In genomic region chr6:91286624-91287023, GRCm38 (mm10) we compare ENCODE assay signal across 9 mouse cellular contexts.
DNase-seq lines count a peak whose midpoint lies in the region; ATAC-seq and TF ChIP-seq lines count a peak whose summit lies in the region.
"Had no signal": no experiment of that assay in that cellular context is flagged by ENCODE, and none has a peak within 500 bp of the region (broad histone marks: within the 10 kb centered on the region; RNA-seq: fewer than 3 reads in every experiment).

No protein-coding gene starts in this region.

- TF ChIP-seq CTCF in E14TG2a.4 (conservative IDR thresholded peaks at IDR 0.05; ENCODE audit: low read length): peak; percentile 86
- peak; percentile 100 for TF ChIP-seq CTCF in brain, embryonic 14.5 days (IDR thresholded peaks at IDR 0.05; ENCODE audit: borderline replicate concordance, extremely low read depth, insufficient read depth, insufficient read length)

- peaks cover 100% of the 10 kb centered on the region for H3K27me3 ChIP-seq in E14TG2a.4 (ENCODE audit: insufficient read depth, low read length)
- peaks cover 22% of the 10 kb centered on the region; the same call in 1 of the 2 replicates for H3K27me3 ChIP-seq in forebrain, embryonic 12.5 days
- peaks cover 67% of the 10 kb centered on the region for H3K27me3 ChIP-seq in hindbrain, embryonic 12.5 days

- no peaks in the 10 kb centered on the region for H3K36me3 ChIP-seq in E14TG2a.4 (ENCODE audit: insufficient read depth, low read length)
- no peaks in the 10 kb centered on the region for H3K36me3 ChIP-seq in forebrain, embryonic 12.5 days (replicated peaks)
- H3K36me3 ChIP-seq in hindbrain, embryonic 12.5 days: no peaks in the 10 kb centered on the region
- H3K36me3 ChIP-seq: heart, embryonic 13.5 days had no signal

- DNase-seq in brain, embryonic 14.5 days (ENCODE audit: low read depth): peak; percentile 95
- peak; percentile 84 to 86 for DNase-seq in layer of hippocampus, postnatal 36 days
- DNase-seq in right cerebral cortex, postnatal 14 days: peak; percentile 86
- peak; percentile 73 for DNase-seq in urinary bladder, postnatal 14 days (ENCODE audit: low spot score)

- peak overlapping the region; percentile 11 for H3K4me2 ChIP-seq in forebrain, embryonic 12.5 days
- no peak overlapping the region for H3K4me2 ChIP-seq in hindbrain, embryonic 12.5 days (replicated peaks)
- H3K4me2 ChIP-seq: heart, embryonic 13.5 days had no signal

- WGBS in forebrain, embryonic 12.5 days: 4% methylated on average over 15 of the region's 15 CpGs
- 4% methylated on average over 15 of the region's 15 CpGs for WGBS in hindbrain, embryonic 12.5 days

- no peak overlapping the region for H3K4me3 ChIP-seq in E14TG2a.4 (replicated peaks; ENCODE audit: low read length)
- H3K4me3 ChIP-seq in forebrain, embryonic 12.5 days (replicated peaks): no peak overlapping the region
- no peak overlapping the region for H3K4me3 ChIP-seq in hindbrain, embryonic 12.5 days
- H3K4me3 ChIP-seq: heart, embryonic 13.5 days had no signal

- H3K9me3 ChIP-seq in E14TG2a.4 (ENCODE audit: low read length): no peaks in the 10 kb centered on the region
- no peaks in the 10 kb centered on the region for H3K9me3 ChIP-seq in forebrain, embryonic 12.5 days
- no peaks in the 10 kb centered on the region for H3K9me3 ChIP-seq in hindbrain, embryonic 12.5 days (replicated peaks)
- H3K9me3 ChIP-seq: heart, embryonic 13.5 days had no signal

- peaks cover 34% of the 10 kb centered on the region for H3K4me1 ChIP-seq in E14TG2a.4 (replicated peaks; ENCODE audit: low read depth, low read length)
- peaks cover 45% of the 10 kb centered on the region for H3K4me1 ChIP-seq in forebrain, embryonic 12.5 days
- peaks cover 32% of the 10 kb centered on the region for H3K4me1 ChIP-seq in hindbrain, embryonic 12.5 days

- ATAC-seq in forebrain, embryonic 12.5 days (ENCODE audit: low FRiP score): no peak
- 0 out of 2 replicates have a peak, but pooled peaks have one; percentile 12 for ATAC-seq in hindbrain, embryonic 12.5 days (ENCODE audit: low FRiP score)
- peak; percentile 75 for ATAC-seq in megakaryocyte, adult 5-6 weeks (ENCODE audit: poor library complexity, severe bottlenecking)

- TF ChIP-seq POLR2A in brain, embryonic 14.5 days (IDR thresholded peaks at IDR 0.05; ENCODE audit: borderline replicate concordance, extremely low read depth, insufficient read depth, insufficient read length, poor library complexity, severe bottlenecking): no peak

- no peak overlapping the region for H3K9ac ChIP-seq in forebrain, embryonic 12.5 days
- H3K9ac ChIP-seq in hindbrain, embryonic 12.5 days: no peak overlapping the region
- H3K9ac ChIP-seq: heart, embryonic 13.5 days had no signal

- 0 out of 2 replicates have a peak overlapping the region, but pooled peaks have one; percentile 47 for H3K27ac ChIP-seq in forebrain, embryonic 12.5 days
- no peak overlapping the region for H3K27ac ChIP-seq in hindbrain, embryonic 12.5 days
- H3K27ac ChIP-seq: heart, embryonic 13.5 days had no signal
